Mouse (Mus musculus) embryonic facial prominence, embryonic 13.5 days (tissue): Measurements from ENCODE around the gene Fbln5. TPM values are rescaled to one million over a fixed set of nuclear protein-coding genes. Genes with fewer than 3 reads are reported as not detected.

Experiments used
- ATAC-seq: fragments of 200-750 bp; cut with Nextera tagmentation; 2 replicates; pipeline ENCODE4 v1.8.0; 2017; ENCODE audit warnings: low read depth; ENCODE audit not compliant: insufficient number of reproducible peaks, insufficient read depth, low FRiP score, low TSS enrichment
- H3K27ac ChIP-seq: fragments of 300-500 bp; sonication (generic); 2 replicates; pipeline ENCODE4 v1.5.1; 2015; ENCODE audit warnings: moderate library complexity, mild to moderate bottlenecking, inconsistent platforms
- H3K27me3 ChIP-seq: fragments of 300-500 bp; sonication (generic); 2 replicates; pipeline ENCODE4 v1.6.1; 2015; ENCODE audit warnings: mild to moderate bottlenecking, inconsistent platforms
- H3K36me3 ChIP-seq: fragments of 300-500 bp; sonication (generic); 2 replicates; pipeline ENCODE4 v1.6.1; 2015; ENCODE audit warnings: mild to moderate bottlenecking, inconsistent platforms
- H3K4me1 ChIP-seq: fragments of 300-500 bp; sonication (generic); 2 replicates; pipeline ENCODE4 v1.6.1; 2015; ENCODE audit warnings: inconsistent platforms
- H3K4me2 ChIP-seq: fragments of 300-500 bp; sonication (generic); 2 replicates; pipeline ENCODE4 v1.6.1; 2015; ENCODE audit warnings: moderate library complexity, mild to moderate bottlenecking, inconsistent platforms
- H3K4me3 ChIP-seq: fragments of 300-500 bp; sonication (generic); 2 replicates; pipeline ENCODE4 v1.5.1; 2015; ENCODE audit warnings: mild to moderate bottlenecking, inconsistent platforms
- H3K9ac ChIP-seq: fragments of 300-500 bp; sonication (generic); 2 replicates; pipeline ENCODE4 v1.6.1; 2015; ENCODE audit warnings: mild to moderate bottlenecking, inconsistent platforms
- H3K9me3 ChIP-seq: fragments of 300-500 bp; sonication (generic); 2 replicates; pipeline ENCODE4 v1.6.1; 2016; ENCODE audit warnings: inconsistent platforms
- WGBS: fragments of 180-500 bp; shearing (Covaris S2); methylation state at CpG from one replicate; pipeline ENCODE4 v1.1.7; 2015; ENCODE audit warnings: mixed read lengths; 5-methylcytosine and 5-hydroxymethylcytosine counted together
- polyA plus RNA-seq: library from polyadenylated mRNA; unstranded; fragments of >200 nt; fragmentation: Nextera tagmentation; extraction: Ambion mirVana; gene quantifications from 2 replicates; pipeline ENCODE4 v1.2.1, GENCODE M21; 2015

Gene Fbln5
- polyA plus RNA-seq, 1 experiment from 2014 or later: 91.8 TPM

DNA sequence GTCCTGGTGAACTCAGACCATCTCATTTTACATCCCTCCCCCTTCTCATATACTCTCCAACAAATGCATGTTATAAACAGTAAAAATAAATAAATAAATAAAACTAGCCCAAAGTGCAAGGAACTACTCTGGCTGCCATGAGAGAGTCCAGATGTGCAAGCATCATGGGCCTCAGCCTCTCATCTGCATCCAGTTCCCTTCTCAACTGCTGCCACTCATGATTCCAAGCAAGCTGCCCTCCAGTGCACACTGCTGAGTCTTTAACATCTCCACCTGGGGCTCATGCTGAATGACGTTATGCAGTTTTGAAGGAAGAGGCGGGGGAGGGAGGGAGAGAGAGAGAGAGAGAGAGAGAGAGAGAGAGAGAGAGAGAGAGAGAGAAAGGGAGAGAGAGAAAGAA lies 76.5 kb downstream of the Fbln5 start:
- Histone ChIP-seq H3K4me2 (no peak overlapping the region), H3K9me3 (no peaks in the 10 kb centered on the region), H3K36me3 (no peaks in the 10 kb centered on the region), H3K27ac (no peak overlapping the region), H3K9ac (no peak overlapping the region), H3K27me3 (no peaks in the 10 kb centered on the region), H3K4me3 (no peak overlapping the region), H3K4me1 (no peaks in the 10 kb centered on the region)
- no peak for ATAC-seq
- 25% methylated on average over 2 of the region's 2 CpGs for WGBS

DNA sequence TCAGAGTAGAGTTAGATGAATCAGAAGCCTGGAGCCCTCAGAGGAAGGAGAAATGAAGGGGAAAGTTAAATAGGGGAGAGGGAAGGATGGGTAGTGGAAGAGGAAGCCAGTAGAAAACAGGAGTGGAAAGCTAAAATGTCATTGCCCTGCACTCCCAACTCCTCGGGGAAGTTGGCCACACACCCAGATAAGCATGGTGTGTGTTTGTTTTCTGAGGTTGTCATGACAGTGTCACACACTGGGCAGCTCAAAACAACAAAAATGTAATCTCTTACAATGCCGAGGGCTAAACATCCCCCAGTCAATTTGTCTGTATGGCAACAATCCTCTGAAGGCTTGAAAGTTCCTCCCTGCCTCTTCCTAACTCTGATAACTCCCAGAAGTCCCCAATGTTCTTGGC lies 78.4 kb downstream of the Fbln5 start:
- H3K4me3 ChIP-seq: no peak overlapping the region
- H3K27ac ChIP-seq: no peak overlapping the region
- WGBS: 65% methylated on average over 2 of the region's 2 CpGs
- no peaks in the 10 kb centered on the region for H3K36me3 ChIP-seq
- no peak for ATAC-seq
- no peaks in the 10 kb centered on the region for H3K4me1 ChIP-seq
- no peaks in the 10 kb centered on the region for H3K27me3 ChIP-seq
- H3K9ac ChIP-seq: no peak overlapping the region
- H3K9me3 ChIP-seq: no peaks in the 10 kb centered on the region
- H3K4me2 ChIP-seq: no peak overlapping the region

DNA sequence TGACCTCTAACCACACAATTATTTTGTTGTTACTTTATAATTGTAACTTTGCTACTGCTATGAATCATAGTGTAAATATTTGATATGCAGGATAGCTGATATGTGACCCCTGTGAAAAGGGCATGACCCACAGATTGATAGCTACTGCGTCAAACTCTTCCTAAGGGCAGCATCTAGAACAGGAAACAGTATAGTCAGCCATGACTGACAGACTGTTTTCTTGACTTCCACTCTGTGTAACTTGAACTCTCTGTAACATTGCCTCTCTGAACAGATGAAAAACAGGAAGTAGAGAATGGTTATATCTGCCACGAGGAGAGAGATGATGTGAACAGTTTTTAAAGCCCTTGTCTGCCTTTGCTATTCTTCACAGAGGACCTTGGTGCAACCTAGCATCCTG lies 78.8 kb downstream of the Fbln5 start:
- no peaks in the 10 kb centered on the region for H3K36me3 ChIP-seq
- no peak overlapping the region for H3K4me3 ChIP-seq
- ATAC-seq: no peak
- H3K27me3 ChIP-seq: no peaks in the 10 kb centered on the region
- WGBS: 18% methylated on average over 2 of the region's 2 CpGs
- H3K4me1 ChIP-seq: no peaks in the 10 kb centered on the region
- H3K4me2 ChIP-seq: no peak overlapping the region
- H3K9me3 ChIP-seq: no peaks in the 10 kb centered on the region
- H3K9ac ChIP-seq: no peak overlapping the region
- no peak overlapping the region for H3K27ac ChIP-seq

DNA sequence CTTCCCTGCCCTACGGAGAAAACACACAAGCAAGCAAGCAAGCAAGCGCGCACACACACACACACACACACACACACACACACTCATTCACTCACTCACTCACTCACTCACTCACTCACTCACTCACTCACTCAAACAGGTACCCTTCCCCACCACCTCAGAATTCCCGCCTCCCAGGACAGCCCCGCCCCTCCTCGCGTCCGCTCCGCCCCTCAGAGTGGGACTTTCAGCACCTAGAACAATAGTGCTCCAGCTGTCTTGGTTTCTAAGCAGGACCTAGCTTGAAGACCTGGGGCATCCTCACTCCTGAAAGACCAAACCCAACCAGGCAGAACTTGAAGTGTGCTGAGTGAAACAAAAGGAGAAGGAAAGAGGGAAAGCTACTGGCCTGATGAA lies 100.1 kb downstream of the Fbln5 start:
- peak overlapping the region; percentile 75 for H3K4me3 ChIP-seq
- H3K4me2 ChIP-seq: peak overlapping the region; percentile 98
- peak overlapping the region; percentile 74 for H3K9ac ChIP-seq
- H3K9me3 ChIP-seq: no peaks in the 10 kb centered on the region
- H3K36me3 ChIP-seq: no peaks in the 10 kb centered on the region
- no peaks in the 10 kb centered on the region; the same call in 1 of the 2 replicates for H3K4me1 ChIP-seq
- ATAC-seq: peak; percentile 71; the same call in 1 of the 2 replicates
- no peak overlapping the region for H3K27ac ChIP-seq
- peaks cover 20% of the 10 kb centered on the region for H3K27me3 ChIP-seq
- WGBS: 1% methylated on average over 9 of the region's 9 CpGs

DNA sequence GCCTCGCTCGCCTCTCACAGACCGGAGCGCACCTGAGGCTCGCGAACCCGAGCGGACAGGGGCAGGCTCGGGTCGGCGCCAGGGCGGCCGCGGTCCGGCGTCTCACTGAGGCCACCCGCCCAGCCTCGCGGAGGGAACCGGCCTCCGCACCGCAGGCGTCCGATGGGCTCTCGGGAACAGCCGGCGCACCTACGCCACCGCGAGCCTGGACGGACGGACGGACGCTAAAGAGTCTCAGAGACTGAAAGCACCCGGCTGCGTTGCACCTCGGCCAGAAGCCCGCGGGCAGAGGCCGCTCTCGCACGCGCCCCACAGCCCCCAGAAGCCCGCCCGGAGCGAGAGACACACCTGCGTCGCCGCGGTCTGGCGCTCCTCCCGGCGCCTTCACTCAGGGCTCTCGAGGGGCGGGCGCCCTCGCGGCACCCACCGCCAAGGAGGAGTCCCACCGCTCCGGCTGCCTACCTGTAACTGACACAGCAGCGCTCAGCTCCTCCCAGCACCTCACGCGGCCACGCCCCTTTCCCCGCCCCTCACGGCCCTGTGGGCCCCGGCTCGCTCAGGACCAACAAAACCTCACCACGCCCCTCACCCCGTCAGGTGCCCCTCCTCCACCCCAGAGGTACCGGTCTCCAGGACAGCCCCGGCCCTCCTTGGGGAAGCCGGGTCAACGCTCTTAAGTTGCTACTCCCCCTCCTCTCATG lies 100.7 kb downstream of the Fbln5 start, which contains the start of gene Tc2n:
TSS of gene Tc2n (minus strand) at position 470 of the 701 bp plus-strand sequence.
- 0 out of 2 replicates have a peak within 1 kb of the TSS, but pooled peaks have one; percentile 39 for H3K27ac ChIP-seq
- no peaks in the 10 kb centered on the region for H3K36me3 ChIP-seq
- WGBS: under 1% methylated on average over 74 of the region's 75 CpGs
- peak; percentile 98 for ATAC-seq
- no peaks in the 10 kb centered on the region; the same call in 1 of the 2 replicates for H3K4me1 ChIP-seq
- H3K27me3 ChIP-seq: peaks cover 20% of the 10 kb centered on the region
- peak within 1 kb of the TSS; percentile 75 for H3K4me3 ChIP-seq
- H3K9me3 ChIP-seq: no peaks in the 10 kb centered on the region
- peak within 1 kb of the TSS; percentile 98 for H3K4me2 ChIP-seq
- peak within 1 kb of the TSS; percentile 74 for H3K9ac ChIP-seq

DNA sequence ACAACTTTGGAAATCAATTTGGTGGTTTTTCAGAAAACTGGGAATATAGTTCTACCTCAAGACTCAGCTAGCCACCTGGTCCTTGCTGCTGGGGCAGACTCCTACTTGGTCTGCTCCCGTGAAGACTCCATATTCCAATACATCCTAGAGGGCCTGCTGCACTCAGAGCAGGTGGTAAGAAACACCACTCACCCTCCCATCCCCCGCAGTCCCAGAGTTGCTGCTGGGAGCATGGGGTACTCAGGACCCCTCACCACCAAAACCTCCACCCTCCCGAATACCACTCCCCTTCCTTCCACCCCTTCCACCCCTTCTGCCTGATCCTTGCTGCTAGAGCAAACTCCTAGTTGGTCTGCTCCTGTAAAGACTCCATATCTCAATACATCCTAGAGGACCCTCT lies 119.7 kb downstream of the Fbln5 start:
- no peak for ATAC-seq
- H3K27me3 ChIP-seq: no peaks in the 10 kb centered on the region
- H3K27ac ChIP-seq: no peak overlapping the region
- H3K36me3 ChIP-seq: no peaks in the 10 kb centered on the region
- H3K4me1 ChIP-seq: no peaks in the 10 kb centered on the region
- no peak overlapping the region for H3K9ac ChIP-seq
- H3K4me2 ChIP-seq: no peak overlapping the region
- no peak overlapping the region for H3K4me3 ChIP-seq
- no peaks in the 10 kb centered on the region for H3K9me3 ChIP-seq
- WGBS: 87% methylated on average over 3 of the region's 3 CpGs

Other genes with a start within 250 kb of the Fbln5 start
- 0.58 and 0.78 TPM in 2 replicates for gene Tc2n, start 100.5 kb downstream of the Fbln5 start, polyA plus RNA-seq
- gene Trip11, start 94.2 kb upstream of the Fbln5 start, polyA plus RNA-seq: 35.3 and 36.4 TPM in 2 replicates
- gene Atxn3, start 139.2 kb upstream of the Fbln5 start, polyA plus RNA-seq: 10.7 and 12.4 TPM in 2 replicates
- 30.8 and 32.3 TPM in 2 replicates for gene Cpsf2, start 156.9 kb upstream of the Fbln5 start, polyA plus RNA-seq